Mouse (Mus musculus) cerebellum, adult 2 months (tissue): Measurements from ENCODE around the gene Wipf2.

Source experiments
- CTCF ChIP-seq: fragments of 200-500 bp; IDR thresholded peaks from 2 replicates; pipeline ENCODE4 v1.5.1; 2011; ENCODE audit warnings: low read depth, mild to moderate bottlenecking, control low read depth, low read length, moderate library complexity, borderline replicate concordance; ENCODE audit not compliant: insufficient read depth
- POLR2A ChIP-seq: fragments of 200-500 bp; IDR thresholded peaks from 2 replicates; pipeline ENCODE4 v1.6.1; 2011; ENCODE audit warnings: low read length, control low read depth, borderline replicate concordance; ENCODE audit not compliant: insufficient read depth

DNA sequence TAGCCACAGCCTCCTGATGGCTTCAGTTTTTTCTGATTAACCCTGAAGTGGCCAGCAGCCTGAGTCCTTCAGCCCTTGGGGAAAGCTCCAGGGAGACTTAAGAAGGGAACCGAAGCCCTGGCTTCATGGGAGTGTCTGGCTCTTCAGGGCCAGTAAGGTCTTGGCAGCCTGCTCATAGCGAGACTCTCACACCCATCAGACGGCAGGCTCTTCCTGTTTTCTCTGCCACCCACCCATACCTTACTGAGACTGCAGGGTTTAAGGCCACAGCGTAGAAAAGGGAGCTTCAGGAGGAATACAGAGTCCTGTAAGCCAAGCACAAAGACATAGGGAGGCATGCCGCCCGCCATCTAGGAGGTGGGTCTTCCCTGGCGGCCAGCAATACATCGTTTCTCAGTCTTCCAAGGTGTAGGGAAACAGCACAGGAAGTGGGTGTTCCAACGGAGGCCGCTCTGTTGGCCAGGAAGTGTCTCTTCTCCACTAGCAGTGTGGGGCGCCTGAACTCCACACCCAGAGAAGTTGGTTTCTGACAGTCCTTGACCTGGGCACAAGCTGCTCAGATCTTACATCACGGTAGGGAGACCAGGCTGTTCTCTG is 37.2 kb downstream of the Wipf2 start:
- no peak for TF ChIP-seq CTCF
- no peak for TF ChIP-seq POLR2A
